Mouse (Mus musculus) CH12.LX (cell line): ENCODE results near the gene Ciao2a. TPM values are rescaled to one million over a fixed set of nuclear protein-coding genes. Genes with fewer than 3 reads are reported as not detected.

Experiments used
- DNase-seq: peaks from one replicate; pipeline ENCODE4 v3.0.0-alpha.2; 2013; ENCODE audit errors: extremely low read depth
- H3K27ac ChIP-seq: 2 replicates; pipeline ENCODE4 v1.5.1; 2012; ENCODE audit warnings: low read depth, mild to moderate bottlenecking, control low read depth, moderate library complexity; ENCODE audit not compliant: insufficient read depth
- H3K27me3 ChIP-seq: replicated peaks from 2 replicates; pipeline ENCODE3; 2012; ENCODE audit warnings: inconsistent platforms
- H3K36me3 ChIP-seq, 2 experiments: replicated peaks in 1 of 2; 2 replicates each; pipeline versions ENCODE3 to v1.6.1; 2012; ENCODE audit warnings: inconsistent platforms in 1 of 2, low read length in 1 of 2, mild to moderate bottlenecking in 1 of 2, mixed read lengths in 1 of 2, moderate library complexity in 1 of 2; ENCODE audit not compliant: control insufficient read depth in 1 of 2, insufficient read depth in 1 of 2
- H3K4me1 ChIP-seq, 2 experiments: 2 replicates each; pipeline ENCODE4 v1.6.1; 2012; ENCODE audit warnings: inconsistent platforms in 1 of 2, moderate library complexity in 1 of 2; ENCODE audit not compliant: insufficient read depth in 2 of 2, control insufficient read depth in 1 of 2
- H3K4me2 ChIP-seq: 2 replicates; pipeline ENCODE4 v1.6.1; 2012; ENCODE audit warnings: low read depth, mild to moderate bottlenecking, control low read depth; ENCODE audit not compliant: poor library complexity, insufficient read depth, severe bottlenecking
- H3K4me3 ChIP-seq, 3 experiments: fragments of 150-350 bp in 1 of 3; sonication (generic) in 1 of 3; replicated peaks in 1 of 3; 2 replicates each; pipeline versions ENCODE3 to v1.5.1; 2011 to 2012; ENCODE audit warnings: low read depth in 2 of 3, low read length in 2 of 3, mild to moderate bottlenecking in 2 of 3, moderate library complexity in 2 of 3, control low read depth in 1 of 3, improper control_type of control experiment in 1 of 3, inconsistent platforms in 1 of 3, mixed read lengths in 1 of 3; ENCODE audit not compliant: poor library complexity in 1 of 3
- H3K79me2 ChIP-seq: replicated peaks from 2 replicates; pipeline ENCODE4 v1.6.1; 2012; ENCODE audit warnings: mild to moderate bottlenecking, moderate library complexity; ENCODE audit not compliant: control insufficient read depth, poor library complexity, insufficient read depth, severe bottlenecking; ENCODE audit errors: extremely low read depth
- H3K9ac ChIP-seq: 2 replicates; pipeline ENCODE4 v1.6.1; 2012; ENCODE audit warnings: low read depth, mild to moderate bottlenecking, control low read depth, moderate library complexity; ENCODE audit not compliant: insufficient read depth
- H3K9me3 ChIP-seq: replicated peaks from 2 replicates; pipeline ENCODE3; 2012; ENCODE audit warnings: low read length, inconsistent platforms, mixed read lengths
- BHLHE40 ChIP-seq: IDR thresholded peaks from 2 replicates; pipeline ENCODE4 v1.6.1; 2011; ENCODE audit warnings: mild to moderate bottlenecking, low read depth, low read length, improper control_type of control experiment
- CHD1 ChIP-seq: IDR thresholded peaks from 2 replicates; pipeline ENCODE4 v1.6.1; 2012; ENCODE audit warnings: low read depth, low read length, improper control_type of control experiment, inconsistent platforms
- CHD2 ChIP-seq: IDR thresholded peaks from 2 replicates; pipeline ENCODE4 v1.6.1; 2011; ENCODE audit warnings: low read length, improper control_type of control experiment
- IRF4 ChIP-seq: IDR thresholded peaks from 2 replicates; pipeline ENCODE4 v1.6.1; 2014; ENCODE audit warnings: low read depth, mild to moderate bottlenecking, inconsistent platforms, low read length, improper control_type of control experiment
- KAT2A ChIP-seq: IDR thresholded peaks from 2 replicates; pipeline ENCODE4 v1.6.1; 2012; ENCODE audit warnings: low read length, improper control_type of control experiment, inconsistent platforms; ENCODE audit not compliant: insufficient replicate concordance
- MAFK ChIP-seq: IDR thresholded peaks from 2 replicates; pipeline ENCODE4 v1.6.1; 2011; ENCODE audit warnings: low read length, improper control_type of control experiment; ENCODE audit not compliant: insufficient replicate concordance
- MAZ ChIP-seq: IDR thresholded peaks from 2 replicates; pipeline ENCODE4 v1.6.1; 2012; ENCODE audit warnings: low read depth, mild to moderate bottlenecking, inconsistent platforms, low read length, improper control_type of control experiment, moderate library complexity
- MYC ChIP-seq: IDR thresholded peaks from 2 replicates; pipeline ENCODE4 v1.6.1; 2011; ENCODE audit warnings: low read depth, mild to moderate bottlenecking, improper control_type of control experiment, low read length
- NELFE ChIP-seq: IDR thresholded peaks from 2 replicates; pipeline ENCODE4 v1.6.1; 2011; ENCODE audit warnings: low read depth, low read length, improper control_type of control experiment
- POLR2A ChIP-seq: IDR thresholded peaks from 2 replicates; pipeline ENCODE4 v1.6.1; 2011; ENCODE audit warnings: low read depth, mild to moderate bottlenecking, improper control_type of control experiment, low read length
- RCOR1 ChIP-seq: conservative IDR thresholded peaks from 2 replicates; pipeline ENCODE4 v1.6.1; 2012; ENCODE audit warnings: low read depth, mild to moderate bottlenecking, inconsistent platforms, low read length, improper control_type of control experiment
- SMC3 ChIP-seq: IDR thresholded peaks from 2 replicates; pipeline ENCODE4 v1.6.1; 2011; ENCODE audit warnings: low read depth, low read length, improper control_type of control experiment
- TBP ChIP-seq: conservative IDR thresholded peaks from 2 replicates; pipeline ENCODE4 v1.6.1; 2011; ENCODE audit warnings: low read depth, low read length, improper control_type of control experiment
- TCF12 ChIP-seq: IDR thresholded peaks from 2 replicates; pipeline ENCODE4 v1.6.1; 2014; ENCODE audit warnings: low read depth, mild to moderate bottlenecking, inconsistent platforms, low read length, improper control_type of control experiment
- UBTF ChIP-seq: IDR thresholded peaks from 2 replicates; pipeline ENCODE4 v1.6.1; 2012; ENCODE audit warnings: low read depth, mild to moderate bottlenecking, inconsistent platforms, low read length, improper control_type of control experiment, moderate library complexity
- USF1 ChIP-seq: IDR thresholded peaks from 2 replicates; pipeline ENCODE4 v1.6.1; 2014; ENCODE audit warnings: low read depth, mild to moderate bottlenecking, inconsistent platforms, low read length, improper control_type of control experiment
- USF2 ChIP-seq: conservative IDR thresholded peaks from 2 replicates; pipeline ENCODE4 v1.6.1; 2011; ENCODE audit warnings: low read depth, low read length, improper control_type of control experiment
- dilution Hi-C: fragments of 300-500 bp; cut with MboI; formaldehyde crosslinking; loops from 2 replicates; pipeline ENCODE4 v1.14.3; 2020; ENCODE audit warnings: low sequenced_read_pairs; ENCODE audit not compliant: extremely low pct_unique_long_range_greater_than_20kb, extremely low pct_ligation_motif_present
- in situ Hi-C: fragments of 300-500 bp; cut with MboI; formaldehyde crosslinking; loops from 3 replicates; pipeline ENCODE4 v1.14.3; 2019; ENCODE audit warnings: low sequenced_read_pairs, low pct_ligation_motif_present, low pct_unique_long_range_greater_than_20kb, mixed read lengths
- polyA plus RNA-seq: library from polyadenylated mRNA; unstranded; fragments of >175 nt; gene quantifications from 2 replicates; pipeline ENCODE4 v1.2.1, GENCODE M21; 2012; ENCODE audit warnings: low read depth; ENCODE audit not compliant: insufficient read length
- total RNA-seq, 2 experiments: library from RNA; depleted of rRNA; stranded (reverse); fragments of 300-350 nt in 1 of 2; fragments of >200 nt in 1 of 2; gene quantifications; 2 replicates each; pipeline ENCODE4 v1.2.3; 2012 to 2014

The Ciao2a gene
- total and polyA plus RNA-seq, 3 experiments: 144 to 359 (median 197) TPM

GRCm38 (mm10) chr9:66092664-66093063 is 33.7 kb upstream of the Ciao2a start:
- Histone ChIP-seq H3K9ac (no peak overlapping the region), H3K36me3 (peaks cover 82 to 97% of the 10 kb centered on the region in 2 experiments), H3K27me3 (no peaks in the 10 kb centered on the region), H3K79me2 (no peaks in the 10 kb centered on the region)
- dilution Hi-C loops: no loop called here
- no peak for DNase-seq
- TF ChIP-seq KAT2A (no peak), SMC3 (no peak)
- TF ChIP-seq, all 38 proteins: peak for 0
- H3K9me3 ChIP-seq: no peaks in the 10 kb centered on the region
- no peak overlapping the region for H3K4me2 ChIP-seq
- no peak overlapping the region for H3K4me3 ChIP-seq
- in situ Hi-C loops: no loop called here
- peaks cover 0 to 9% of the 10 kb centered on the region in 2 experiments; a peak in 2 of 4 replicates for H3K4me1 ChIP-seq
- no peak overlapping the region for H3K27ac ChIP-seq

- Histone ChIP-seq H3K79me2 (no peaks in the 10 kb centered on the region), H3K27me3 (no peaks in the 10 kb centered on the region), H3K4me2 (no peak overlapping the region), H3K4me1 (peaks cover 7 to 22% of the 10 kb centered on the region in 2 experiments; a peak in 3 of 4 replicates), H3K4me3 (no peak overlapping the region), H3K9ac (no peak overlapping the region), H3K36me3 (peaks cover 63 to 87% of the 10 kb centered on the region in 2 experiments), H3K27ac (no peak overlapping the region), H3K9me3 (no peaks in the 10 kb centered on the region)
- in situ Hi-C loops: no loop called here
- dilution Hi-C loops: no loop called here
- DNase-seq: no peak
- TF ChIP-seq POLR2A (no peak), IRF4 (no peak), MYC (no peak), RCOR1 (no peak), USF1 (no peak)
Observed at GRCm38 (mm10) chr9:66101577-66101976, 24.8 kb upstream of the Ciao2a start.

GRCm38 (mm10) chr9:66102668-66103067 is 23.7 kb upstream of the Ciao2a start:
- Histone ChIP-seq H3K4me2 (no peak overlapping the region), H3K4me1 (peaks cover 8 to 32% of the 10 kb centered on the region in 2 experiments; a peak in 3 of 4 replicates), H3K9me3 (no peaks in the 10 kb centered on the region), H3K9ac (no peak overlapping the region), H3K4me3 (no peak overlapping the region), H3K27me3 (no peaks in the 10 kb centered on the region), H3K36me3 (peaks cover 62 to 87% of the 10 kb centered on the region in 2 experiments), H3K27ac (no peak overlapping the region), H3K79me2 (0 out of 2 replicates have a peak, but pooled peaks cover 3% of the 10 kb centered on the region)
- dilution Hi-C loops (no loop called here), in situ Hi-C loops (no loop called here)
- DNase-seq: no peak
- no peak for TF ChIP-seq USF2
- TF ChIP-seq TBP: no peak
- TF ChIP-seq SMC3: no peak
- no peak for TF ChIP-seq IRF4
- no peak for TF ChIP-seq POLR2A
- TF ChIP-seq MAZ: no peak
- TF ChIP-seq KAT2A: no peak
- TF ChIP-seq BHLHE40: no peak
- no peak for TF ChIP-seq CHD2
- no peak for TF ChIP-seq TCF12
- no peak for TF ChIP-seq UBTF
- TF ChIP-seq CHD1: no peak
- no peak for TF ChIP-seq NELFE
- TF ChIP-seq MAFK: no peak
